Mouse (Mus musculus): ENCODE measurements around the gene Nit1. TPM values are rescaled to one million over a fixed set of nuclear protein-coding genes. Genes with fewer than 3 reads are reported as not detected.
"Not testable (repeated sequence)": the region's sequence is repeated elsewhere in the genome, so short reads cannot be mapped to it uniquely, and the experiment has no call there.

Gene Nit1
- polyA plus RNA-seq, 1 experiment, result 68.2 TPM

DNA sequence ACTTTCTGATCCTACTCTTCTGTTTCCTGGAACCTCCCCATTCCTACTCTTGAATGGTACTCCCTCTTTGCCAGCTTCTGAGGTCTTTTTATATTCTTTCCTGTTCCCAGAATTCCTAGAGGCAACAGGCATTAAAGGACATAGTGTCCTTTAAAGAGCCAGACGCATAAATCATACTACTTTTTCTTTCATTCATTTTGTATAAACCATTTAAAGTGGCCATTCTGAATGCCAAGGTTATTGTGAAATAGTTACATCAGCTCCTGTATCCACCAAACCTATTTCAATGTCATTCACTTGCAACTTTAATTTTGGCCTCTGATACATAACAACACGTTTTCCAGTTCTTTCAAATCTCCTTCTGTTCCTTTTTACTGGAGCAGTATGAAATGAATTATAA, 36.1 kb downstream of the Nit1 start:
- TF ChIP-seq POLR2A (IDR thresholded peaks at IDR 0.05; ENCODE audit: borderline replicate concordance, insufficient read depth, low read length), result no peak
- no peak for TF ChIP-seq CTCF (IDR thresholded peaks at IDR 0.05; ENCODE audit: borderline replicate concordance, insufficient read depth, low read depth, low read length)
- DNase-seq, result no peak
- 58% methylated on average over 2 of the region's 2 CpGs for WGBS
- H3K27me3 ChIP-seq (ENCODE audit: control insufficient read depth, insufficient read depth, low read length), result no peaks in the 10 kb centered on the region
- no peaks in the 10 kb centered on the region for H3K4me1 ChIP-seq (ENCODE audit: control insufficient read depth, insufficient read depth, low read length)
- H3K4me3 ChIP-seq (replicated peaks; ENCODE audit: insufficient read depth, low read depth, low read length), result no peak overlapping the region
- no peak overlapping the region for H3K27ac ChIP-seq (ENCODE audit: insufficient read depth, low read length)

DNA sequence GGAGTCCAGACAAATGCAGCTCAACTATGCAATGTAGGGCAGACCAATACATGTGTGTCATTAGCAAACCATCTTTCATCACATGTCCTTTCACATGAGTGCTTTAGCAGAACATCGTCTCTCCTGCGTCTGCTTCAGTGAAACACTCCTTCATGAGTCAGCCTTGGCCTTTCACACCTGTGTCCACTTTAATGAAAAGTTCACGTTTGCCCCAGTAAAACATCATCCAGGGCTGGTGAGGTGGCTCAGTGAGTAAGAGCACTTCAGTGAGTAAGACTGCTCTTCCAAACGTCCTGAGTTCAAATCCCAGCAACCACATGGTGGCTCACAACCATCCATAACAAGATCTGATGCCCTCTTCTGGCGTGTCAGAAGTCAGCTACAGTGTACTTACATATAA, 39.3 kb downstream of the Nit1 start:
- not testable (repeated sequence) for DNase-seq; H3K27ac ChIP-seq (ENCODE audit: insufficient read depth, low read length); H3K27me3 ChIP-seq (ENCODE audit: control insufficient read depth, insufficient read depth, low read length); H3K4me3 ChIP-seq (replicated peaks; ENCODE audit: insufficient read depth, low read depth, low read length); H3K4me1 ChIP-seq (ENCODE audit: control insufficient read depth, insufficient read depth, low read length)
- WGBS, result 61% methylated on average over 5 of the region's 5 CpGs

DNA sequence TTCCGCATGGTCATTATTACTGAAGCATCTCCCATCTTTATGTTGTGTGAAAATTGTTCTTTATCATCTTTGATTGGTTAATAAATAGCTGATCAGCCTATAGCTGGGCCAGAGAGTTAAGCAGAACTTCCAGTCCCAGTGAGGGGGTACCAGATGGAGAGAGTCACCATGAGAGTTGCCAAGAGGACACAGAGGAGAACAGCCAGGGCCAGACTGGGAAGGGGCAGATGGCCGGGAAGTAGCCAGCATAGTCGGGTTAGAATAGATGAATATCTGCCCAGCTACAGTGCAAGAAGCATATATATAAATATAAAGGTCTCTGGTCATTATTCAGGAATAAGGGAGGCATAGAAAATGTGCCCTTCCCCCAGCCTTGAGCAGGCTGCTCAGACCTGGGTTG, 47.2 kb downstream of the Nit1 start:
- Histone ChIP-seq H3K4me3 (replicated peaks; ENCODE audit: insufficient read depth, low read depth, low read length) (no peak overlapping the region), H3K27me3 (ENCODE audit: control insufficient read depth, insufficient read depth, low read length) (no peaks in the 10 kb centered on the region), H3K4me1 (ENCODE audit: control insufficient read depth, insufficient read depth, low read length) (no peaks in the 10 kb centered on the region), H3K27ac (ENCODE audit: insufficient read depth, low read length) (no peak overlapping the region)
- TF ChIP-seq CTCF (IDR thresholded peaks at IDR 0.05; ENCODE audit: borderline replicate concordance, insufficient read depth, low read depth, low read length) (no peak), POLR2A (IDR thresholded peaks at IDR 0.05; ENCODE audit: borderline replicate concordance, insufficient read depth, low read length) (no peak)
- WGBS, result 32% methylated on average over 3 of the region's 3 CpGs
- DNase-seq, result peak; percentile 27 to 66

DNA sequence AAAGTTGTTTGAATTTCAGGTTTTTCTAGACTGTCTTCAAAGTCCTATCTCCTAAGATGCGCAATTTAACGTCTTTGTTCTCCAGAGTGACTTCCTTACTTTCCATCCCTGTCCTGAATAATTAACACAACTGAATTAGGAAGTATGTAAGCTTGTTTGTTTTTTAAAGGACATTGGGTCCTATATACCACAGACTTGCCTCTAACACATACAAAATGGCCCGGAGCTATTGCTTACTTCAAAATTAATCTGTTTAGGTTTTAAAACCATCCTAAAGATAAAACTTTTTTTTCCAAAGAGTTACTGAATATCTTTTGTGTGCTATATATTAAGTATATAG, 50.4 kb downstream of the Nit1 start:
- 11% methylated on average over 3 of the region's 3 CpGs for WGBS
- no peaks in the 10 kb centered on the region for H3K4me1 ChIP-seq (ENCODE audit: control insufficient read depth, insufficient read depth, low read length)
- no peak for DNase-seq
- peak overlapping the region; percentile 94 for H3K4me3 ChIP-seq (replicated peaks; ENCODE audit: insufficient read depth, low read depth, low read length)
- no peak for TF ChIP-seq CTCF (IDR thresholded peaks at IDR 0.05; ENCODE audit: borderline replicate concordance, insufficient read depth, low read depth, low read length)
- no peak for TF ChIP-seq POLR2A (IDR thresholded peaks at IDR 0.05; ENCODE audit: borderline replicate concordance, insufficient read depth, low read length)
- peak overlapping the region; percentile 97; the same call in 1 of the 2 replicates for H3K27ac ChIP-seq (ENCODE audit: insufficient read depth, low read length)
- no peaks in the 10 kb centered on the region for H3K27me3 ChIP-seq (ENCODE audit: control insufficient read depth, insufficient read depth, low read length)

DNA sequence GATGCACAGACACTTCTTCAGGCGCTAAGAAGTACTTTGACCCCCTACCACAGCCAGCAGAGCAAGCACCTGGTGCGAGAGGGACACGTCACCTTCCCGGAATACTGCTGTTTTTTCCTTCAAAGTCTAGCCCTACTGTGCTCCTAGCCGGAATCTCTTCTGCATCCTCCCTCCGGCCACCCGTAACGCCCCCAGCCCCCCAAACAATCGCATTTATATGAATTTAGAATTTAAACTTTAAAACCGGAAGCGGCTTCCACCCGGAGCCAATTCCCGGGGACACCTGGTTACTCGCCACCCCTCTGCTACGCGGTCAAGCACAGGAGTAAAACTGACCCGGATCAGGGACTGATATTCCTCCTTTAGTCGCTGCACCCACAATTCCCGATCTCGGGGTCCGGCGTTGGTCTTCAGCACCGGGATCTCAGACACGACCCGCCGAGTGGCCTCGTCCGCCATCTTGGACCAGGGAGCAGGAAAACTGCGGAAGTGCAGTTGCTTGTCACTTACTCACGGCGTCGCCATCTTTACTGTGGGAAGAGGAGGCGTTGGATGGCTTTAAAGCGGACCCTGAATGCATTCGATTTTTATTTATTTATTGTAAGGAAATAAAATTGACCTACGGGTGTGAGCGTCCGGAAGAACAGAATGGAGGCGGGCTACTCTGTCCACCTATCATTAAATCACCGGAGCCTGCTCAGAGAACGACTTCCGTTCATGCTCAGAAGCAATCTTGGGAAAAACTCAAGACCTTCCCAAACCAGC, 51.0 kb downstream of the Nit1 start, which contains the start of gene Ufc1:
Gene Ufc1, minus strand, starts transcription at position 727 of the 765 bp plus-strand sequence.
- under 1% methylated on average over 42 of the region's 42 CpGs for WGBS
- H3K27me3 ChIP-seq (ENCODE audit: control insufficient read depth, insufficient read depth, low read length), result no peaks in the 10 kb centered on the region
- peak within 1 kb of the TSS; percentile 97 for H3K27ac ChIP-seq (ENCODE audit: insufficient read depth, low read length)
- DNase-seq, result peak; percentile 91 to 92
- H3K4me3 ChIP-seq (replicated peaks; ENCODE audit: insufficient read depth, low read depth, low read length), result peak within 1 kb of the TSS; percentile 94
- no peaks in the 10 kb centered on the region for H3K4me1 ChIP-seq (ENCODE audit: control insufficient read depth, insufficient read depth, low read length)
- TF ChIP-seq POLR2A (IDR thresholded peaks at IDR 0.05; ENCODE audit: borderline replicate concordance, insufficient read depth, low read length) (peak; percentile 33; the same call in 1 of the 2 replicates), CTCF (IDR thresholded peaks at IDR 0.05; ENCODE audit: borderline replicate concordance, insufficient read depth, low read depth, low read length) (no peak; the same call in 1 of the 2 replicates)

DNA sequence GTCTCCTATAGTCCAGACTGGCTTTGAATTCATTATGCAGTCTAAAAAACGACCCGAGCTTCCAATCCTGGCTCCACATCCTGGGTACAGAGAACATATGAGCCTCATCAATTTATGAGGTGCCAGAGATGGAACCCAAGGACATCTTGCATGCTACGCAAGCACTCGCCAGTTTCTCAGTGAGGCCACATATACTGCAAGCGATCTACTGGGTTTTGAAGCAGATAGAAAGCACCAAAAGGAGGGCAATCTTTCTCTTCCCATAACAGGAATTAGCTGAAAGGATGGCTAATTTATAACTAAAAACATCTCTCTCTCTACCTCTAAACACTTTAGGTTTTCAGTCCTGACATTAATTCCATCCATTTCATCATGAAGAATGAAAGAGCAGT, 51.5 kb downstream of the Nit1 start:
- Histone ChIP-seq H3K27me3 (ENCODE audit: control insufficient read depth, insufficient read depth, low read length) (no peaks in the 10 kb centered on the region), H3K27ac (ENCODE audit: insufficient read depth, low read length) (peak overlapping the region; percentile 97; the same call in 1 of the 2 replicates), H3K4me1 (ENCODE audit: control insufficient read depth, insufficient read depth, low read length) (no peaks in the 10 kb centered on the region), H3K4me3 (replicated peaks; ENCODE audit: insufficient read depth, low read depth, low read length) (peak overlapping the region; percentile 94)
- WGBS, result 18% methylated on average over 5 of the region's 5 CpGs
- TF ChIP-seq CTCF (IDR thresholded peaks at IDR 0.05; ENCODE audit: borderline replicate concordance, insufficient read depth, low read depth, low read length) (no peak), POLR2A (IDR thresholded peaks at IDR 0.05; ENCODE audit: borderline replicate concordance, insufficient read depth, low read length) (no peak)
- no peak for DNase-seq

DNA sequence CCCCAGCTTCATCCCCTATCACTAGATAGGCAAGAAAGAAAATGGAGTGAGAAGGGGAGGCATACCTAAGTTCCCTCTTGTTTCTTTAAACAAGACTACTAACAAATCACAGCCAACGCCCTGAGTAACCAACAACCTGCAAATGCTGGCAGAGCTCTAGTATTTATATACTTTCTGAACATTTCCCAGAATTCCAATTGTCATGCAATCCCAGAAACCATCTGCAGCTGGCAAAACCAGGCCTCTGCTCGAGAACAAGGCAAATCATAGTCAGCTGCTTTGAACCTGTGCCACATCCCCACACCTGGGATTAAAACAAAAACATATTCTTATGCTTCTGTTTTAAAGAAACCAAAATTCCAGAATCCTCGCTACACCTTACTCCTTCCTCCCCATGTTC, 52.1 kb downstream of the Nit1 start:
- 58% methylated on average over 3 of the region's 3 CpGs for WGBS
- no peak for DNase-seq
- Histone ChIP-seq H3K27me3 (ENCODE audit: control insufficient read depth, insufficient read depth, low read length) (no peaks in the 10 kb centered on the region), H3K27ac (ENCODE audit: insufficient read depth, low read length) (no peak overlapping the region), H3K4me1 (ENCODE audit: control insufficient read depth, insufficient read depth, low read length) (no peaks in the 10 kb centered on the region), H3K4me3 (replicated peaks; ENCODE audit: insufficient read depth, low read depth, low read length) (no peak overlapping the region)
- no peak for TF ChIP-seq POLR2A (IDR thresholded peaks at IDR 0.05; ENCODE audit: borderline replicate concordance, insufficient read depth, low read length)
- no peak for TF ChIP-seq CTCF (IDR thresholded peaks at IDR 0.05; ENCODE audit: borderline replicate concordance, insufficient read depth, low read depth, low read length)

DNA sequence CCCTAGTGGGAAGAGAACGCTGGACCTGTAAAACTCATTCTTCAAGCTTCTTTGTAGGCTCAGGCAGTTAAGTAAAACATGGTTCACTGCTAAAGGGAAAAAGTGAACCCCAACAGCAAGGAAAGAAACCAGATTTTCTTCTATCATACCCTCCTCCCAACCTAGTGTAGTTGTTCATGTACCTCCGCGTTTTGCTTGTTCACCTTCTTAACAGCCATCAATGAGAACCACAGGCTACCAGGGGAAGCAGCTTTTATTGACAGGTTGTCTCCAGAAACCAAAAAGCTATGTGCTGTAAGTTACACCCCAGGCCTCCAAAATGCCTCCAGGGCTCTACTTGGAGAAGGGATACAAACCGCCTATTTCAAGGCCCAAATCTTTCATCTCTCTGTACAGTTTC, 57.1 kb downstream of the Nit1 start:
- no peak for DNase-seq
- no peaks in the 10 kb centered on the region for H3K27me3 ChIP-seq (ENCODE audit: control insufficient read depth, insufficient read depth, low read length)
- H3K4me1 ChIP-seq (ENCODE audit: control insufficient read depth, insufficient read depth, low read length), result peaks cover 4% of the 10 kb centered on the region; the same call in 1 of the 2 replicates
- 62% methylated on average over 4 of the region's 4 CpGs for WGBS
- TF ChIP-seq POLR2A (IDR thresholded peaks at IDR 0.05; ENCODE audit: borderline replicate concordance, insufficient read depth, low read length), result no peak
- no peak for TF ChIP-seq CTCF (IDR thresholded peaks at IDR 0.05; ENCODE audit: borderline replicate concordance, insufficient read depth, low read depth, low read length)
- H3K4me3 ChIP-seq (replicated peaks; ENCODE audit: insufficient read depth, low read depth, low read length), result peak overlapping the region; percentile 73
- H3K27ac ChIP-seq (ENCODE audit: insufficient read depth, low read length), result peak overlapping the region; percentile 42; the same call in 1 of the 2 replicates

Other genes starting within 250 kb of the Nit1 start
- 5.6 and 8.0 TPM in 2 replicates for gene Cfap126, start 231.7 kb downstream of the Nit1 start, polyA plus RNA-seq (2012; rRNA removed)
- gene Sdhc, start 195.0 kb downstream of the Nit1 start, polyA plus RNA-seq (2012; rRNA removed), result 302 and 305 TPM in 2 replicates
- gene Mpz, start 194.9 kb downstream of the Nit1 start, polyA plus RNA-seq (2012; rRNA removed), result 0.16 and 0.34 TPM in 2 replicates
- gene Pcp4l1, start 149.4 kb downstream of the Nit1 start, polyA plus RNA-seq (2012; rRNA removed), result 195 and 252 TPM in 2 replicates
- gene Nr1i3, start 131.7 kb downstream of the Nit1 start, polyA plus RNA-seq (2012; rRNA removed), result 0.19 and 0.23 TPM in 2 replicates
- gene Tomm40l, start 123.1 kb downstream of the Nit1 start, polyA plus RNA-seq (2012; rRNA removed), result 85.5 and 92.7 TPM in 2 replicates
- gene Apoa2, start 120.6 kb downstream of the Nit1 start, polyA plus RNA-seq (2012; rRNA removed), result 4.1 and 6.3 TPM in 2 replicates
- 12.4 and 13.2 TPM in 2 replicates for gene Fcer1g, start 111.3 kb downstream of the Nit1 start, polyA plus RNA-seq (2012; rRNA removed)
- gene Adamts4, start 95.2 kb downstream of the Nit1 start, polyA plus RNA-seq (2012; rRNA removed), result 26.1 and 29.8 TPM in 2 replicates
- gene Ndufs2, start 94.3 kb downstream of the Nit1 start, polyA plus RNA-seq (2012; rRNA removed), result 282 and 283 TPM in 2 replicates
- gene B4galt3, start 75.3 kb downstream of the Nit1 start, polyA plus RNA-seq (2012; rRNA removed), result 69.6 and 72.2 TPM in 2 replicates
- 76.9 and 81.2 TPM in 2 replicates for gene Ppox, start 64.5 kb downstream of the Nit1 start, polyA plus RNA-seq (2012; rRNA removed)
- 76.6 and 77.5 TPM in 2 replicates for gene Usp21, start 57.7 kb downstream of the Nit1 start, polyA plus RNA-seq (2012; rRNA removed)
- 96.4 and 109 TPM in 2 replicates for gene Ufc1, start 50.6 kb downstream of the Nit1 start, polyA plus RNA-seq (2012; rRNA removed)
- gene Dedd, start 16.5 kb downstream of the Nit1 start, polyA plus RNA-seq (2012; rRNA removed), result 54.4 and 56.4 TPM in 2 replicates
- 129 and 135 TPM in 2 replicates for gene Pfdn2, start within 50 bp of the Nit1 start, polyA plus RNA-seq (2012; rRNA removed)
- 7.9 and 8.2 TPM in 2 replicates for gene Klhdc9, start 15.2 kb upstream of the Nit1 start, polyA plus RNA-seq (2012; rRNA removed)
- gene Nectin4, start 24.5 kb upstream of the Nit1 start, polyA plus RNA-seq (2012; rRNA removed), result 11.9 and 12.5 TPM in 2 replicates
- gene Arhgap30, start 43.3 kb upstream of the Nit1 start, polyA plus RNA-seq (2012; rRNA removed), result 0.65 and 0.68 TPM in 2 replicates
- gene Usf1, start 65.7 kb upstream of the Nit1 start, polyA plus RNA-seq (2012; rRNA removed), result 98.7 and 107 TPM in 2 replicates
- gene Tstd1, start 73.2 kb upstream of the Nit1 start, polyA plus RNA-seq (2012; rRNA removed), result 2.2 and 3.2 TPM in 2 replicates
- 8.7 and 10.1 TPM in 2 replicates for gene F11r, start 91.9 kb upstream of the Nit1 start, polyA plus RNA-seq (2012; rRNA removed)
- gene Alyref2, start 157.8 kb upstream of the Nit1 start, polyA plus RNA-seq (2012; rRNA removed), result 7.5 and 7.6 TPM in 2 replicates
- not detected in 2 replicates for gene Itln1, start 189.6 kb upstream of the Nit1 start, polyA plus RNA-seq (2012; rRNA removed)
- gene Cd244a, start 213.5 kb upstream of the Nit1 start, polyA plus RNA-seq (2012; rRNA removed), result 0.05 TPM in 1 of 2 replicates, not detected in the other